Mouse (Mus musculus) lung, postnatal 0 days (tissue): ENCODE measurements around the gene Patj. TPM values are rescaled to one million over a fixed set of nuclear protein-coding genes. Genes with fewer than 3 reads are reported as not detected.

Experiments
- ATAC-seq: fragments of 200-750 bp; cut with Nextera tagmentation; 2 replicates; pipeline ENCODE4 v1.8.0; 2017; ENCODE audit warnings: moderate library complexity
- DNase-seq: peaks from one replicate; pipeline ENCODE4 v3.0.0-alpha.2; 2016; ENCODE audit warnings: low spot score
- H3K27ac ChIP-seq: fragments of 300-500 bp; sonication (generic); 2 replicates; pipeline ENCODE4 v1.5.1; 2014; ENCODE audit warnings: antibody characterized with exemption, mild to moderate bottlenecking, low read length, mixed read lengths
- H3K27me3 ChIP-seq: fragments of 300-500 bp; sonication (generic); replicated peaks from 2 replicates; pipeline ENCODE4 v1.6.1; 2014; ENCODE audit warnings: low read length, mixed read lengths; ENCODE audit not compliant: insufficient read depth
- H3K36me3 ChIP-seq: fragments of 300-500 bp; sonication (generic); 2 replicates; pipeline ENCODE4 v1.6.1; 2014; ENCODE audit warnings: low read length, mixed read lengths; ENCODE audit not compliant: insufficient read depth
- H3K4me1 ChIP-seq: fragments of 300-500 bp; sonication (generic); 2 replicates; pipeline ENCODE4 v1.6.1; 2014; ENCODE audit warnings: antibody characterized with exemption, low read depth, low read length, mixed read lengths; ENCODE audit not compliant: insufficient read depth
- H3K4me2 ChIP-seq: fragments of 300-500 bp; sonication (generic); replicated peaks from 2 replicates; pipeline ENCODE4 v1.6.1; 2014; ENCODE audit warnings: low read depth, mild to moderate bottlenecking, low read length, moderate library complexity, mixed read lengths
- H3K4me3 ChIP-seq: fragments of 300-500 bp; sonication (generic); 2 replicates; pipeline ENCODE4 v1.5.1; 2014; ENCODE audit warnings: low read depth, low read length
- H3K9ac ChIP-seq: fragments of 300-500 bp; sonication (generic); replicated peaks from 2 replicates; pipeline ENCODE4 v1.6.1; 2014; ENCODE audit warnings: low read depth, mild to moderate bottlenecking
- H3K9me3 ChIP-seq: fragments of 300-500 bp; sonication (generic); 2 replicates; pipeline ENCODE4 v1.6.1; 2016; ENCODE audit warnings: low read length, mixed read lengths
- CTCF ChIP-seq: IDR thresholded peaks from 2 replicates; pipeline ENCODE4 v1.5.1; 2016; ENCODE audit warnings: antibody characterized with exemption, mild to moderate bottlenecking
- EP300 ChIP-seq: IDR thresholded peaks from 2 replicates; pipeline ENCODE4 v1.6.1; 2016; ENCODE audit warnings: antibody characterized with exemption, mild to moderate bottlenecking, control low read depth
- WGBS: fragments of 180-500 bp; shearing (Covaris S2); extraction: QIAGEN DNeasy Blood & Tissue Kit; methylation state at CpG from one replicate; pipeline ENCODE4 v1.1.7; 2014; 5-methylcytosine and 5-hydroxymethylcytosine counted together
- microRNA-seq: library from miRNA; unstranded; fragments of <30 nt; microRNA quantifications from one replicate; pipeline ENCODE4, GENCODE M21; 2016
- polyA plus RNA-seq: library from polyadenylated mRNA; unstranded; fragments of >200 nt; fragmentation: Nextera tagmentation; extraction: Ambion mirVana; gene quantifications from 2 replicates; pipeline ENCODE4 v1.2.1, GENCODE M21; 2015

Gene Patj
- polyA plus RNA-seq, 1 experiment from 2014 or later = 13.4 TPM

GRCm38 (mm10) chr4:98767134-98768133 is 371.8 kb downstream of the Patj start:
- Histone ChIP-seq H3K9ac (no peak overlapping the region), H3K27ac (no peak overlapping the region), H3K4me2 (no peak overlapping the region), H3K4me3 (no peak overlapping the region), H3K36me3 (no peaks in the 10 kb centered on the region; the same call in none of the 2 replicates), H3K4me1 (no peaks in the 10 kb centered on the region), H3K27me3 (no peaks in the 10 kb centered on the region), H3K9me3 (no peaks in the 10 kb centered on the region)
- ATAC-seq (no peak), DNase-seq (no peak)
- WGBS = 65% methylated on average over 14 of the region's 14 CpGs
- TF ChIP-seq CTCF (no peak), EP300 (no peak)

Small RNA genes within 50 kb of the gene (microRNA-seq; reads per million reads assigned to microRNA genes)
- gene Gm22625 (not detected), gene Gm26154 (not detected)

Other genes with a start within 250 kb of the Patj start
- gene Tm2d1, start 12.5 kb upstream of the Patj start, polyA plus RNA-seq = 110 and 119 TPM in 2 replicates